Mouse (Mus musculus) gastrocnemius, postnatal 4 days (tissue): Measurements from ENCODE around the gene H2afy. TPM values are rescaled to one million over a fixed set of nuclear protein-coding genes. Genes with fewer than 3 reads are reported as not detected.
"Not testable (repeated sequence)": the region's sequence is repeated elsewhere in the genome, so short reads cannot be mapped to it uniquely, and the experiment has no call there.

ENCODE experiments used
- DNase-seq, 2 experiments: peaks; one replicate each; pipeline ENCODE4 v3.0.0; 2021 to 2022; ENCODE audit warnings: low spot score in 2 of 2, mixed read lengths in 2 of 2
- total RNA-seq, 2 experiments: library from RNA; stranded (reverse); gene quantifications; 2 replicates each; pipeline ENCODE4 v1.2.3; 2021

Gene H2afy
- total RNA-seq, 2 experiments from 2014 or later = 80.2 to 89.7 TPM

DNA sequence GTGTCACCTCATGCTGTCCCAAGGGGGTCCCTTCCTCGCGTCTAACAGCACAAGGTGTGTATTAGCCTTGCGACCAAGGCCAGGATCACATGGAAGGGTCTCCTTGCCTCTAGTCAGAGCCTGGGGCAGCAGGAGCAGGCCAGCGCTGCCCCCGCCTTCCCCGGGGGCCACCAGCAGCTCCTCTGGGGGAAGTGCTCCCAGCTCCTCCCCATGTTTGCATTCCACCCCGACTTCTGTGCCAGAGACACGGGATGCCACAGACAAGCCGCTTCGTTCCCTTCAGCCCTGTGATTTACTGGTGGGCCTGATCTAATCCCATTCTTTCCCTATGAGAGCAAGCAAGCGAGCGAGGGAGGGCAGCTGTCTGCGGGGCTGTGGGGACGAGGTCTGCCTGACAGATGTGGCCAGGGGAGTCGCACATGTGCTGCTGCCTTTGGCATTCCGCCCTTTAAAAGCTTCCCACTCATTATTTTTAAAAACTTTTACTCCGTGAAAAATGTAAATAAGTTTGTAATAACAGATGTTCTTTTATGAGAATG lies 57.4 kb downstream of the H2afy start:
- no peak for DNase-seq

DNA sequence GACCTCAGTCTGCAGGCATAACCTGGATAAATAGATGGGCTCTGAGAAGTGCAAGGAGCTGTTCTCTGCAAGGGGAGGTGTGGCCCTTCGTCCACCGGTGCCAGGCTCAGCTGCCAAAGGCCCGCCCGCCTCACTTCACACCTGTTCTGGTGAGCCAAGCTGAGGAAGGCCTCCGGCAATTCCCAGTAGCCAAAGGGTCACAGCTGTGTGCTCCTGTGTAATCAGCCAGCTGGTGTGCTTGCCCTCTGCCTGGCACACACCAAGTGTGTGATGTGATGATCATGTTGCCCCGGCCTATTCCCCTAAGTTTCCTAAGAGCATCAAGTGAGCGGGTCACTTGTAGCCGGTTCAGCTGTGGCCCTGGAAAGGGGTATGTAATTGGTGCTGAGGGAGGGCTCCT lies 60.2 kb downstream of the H2afy start:
- DNase-seq = no peak

DNA sequence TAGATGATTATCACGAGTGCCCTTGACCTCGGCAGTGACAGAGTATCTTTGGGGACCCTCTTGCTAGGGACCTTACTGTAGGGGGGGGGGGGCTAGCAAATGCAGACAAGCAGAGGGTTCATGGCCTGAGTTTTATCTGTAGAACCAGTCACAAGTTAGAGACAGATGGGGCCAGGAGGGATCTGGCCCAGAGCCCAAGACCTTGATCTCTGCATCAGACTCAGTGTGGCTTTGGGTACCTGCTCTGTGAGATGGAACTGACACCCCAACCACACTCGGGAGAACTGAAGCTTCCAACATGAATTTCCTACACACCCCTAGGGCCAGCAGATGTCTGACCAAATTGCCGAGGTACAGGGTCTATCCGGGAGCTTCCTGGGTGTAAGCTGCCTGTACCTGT lies 63.0 kb downstream of the H2afy start:
- DNase-seq = no peak

DNA sequence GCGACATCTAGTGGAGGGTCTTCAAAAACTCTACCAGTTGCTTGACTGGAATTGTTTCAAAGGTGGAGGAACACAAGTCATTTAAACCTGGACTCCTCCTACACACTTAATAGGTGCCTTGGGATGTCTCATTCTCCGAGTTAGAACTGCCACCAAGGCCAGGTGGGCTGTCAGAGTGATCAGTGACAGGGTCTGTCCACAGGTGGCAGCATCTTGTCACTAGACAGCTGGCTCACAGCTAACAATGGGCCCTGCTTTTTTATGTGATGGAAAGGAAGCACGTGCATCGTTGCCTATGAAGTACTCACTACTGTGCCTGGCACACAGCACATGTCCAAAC lies 63.9 kb downstream of the H2afy start:
- no peak for DNase-seq

DNA sequence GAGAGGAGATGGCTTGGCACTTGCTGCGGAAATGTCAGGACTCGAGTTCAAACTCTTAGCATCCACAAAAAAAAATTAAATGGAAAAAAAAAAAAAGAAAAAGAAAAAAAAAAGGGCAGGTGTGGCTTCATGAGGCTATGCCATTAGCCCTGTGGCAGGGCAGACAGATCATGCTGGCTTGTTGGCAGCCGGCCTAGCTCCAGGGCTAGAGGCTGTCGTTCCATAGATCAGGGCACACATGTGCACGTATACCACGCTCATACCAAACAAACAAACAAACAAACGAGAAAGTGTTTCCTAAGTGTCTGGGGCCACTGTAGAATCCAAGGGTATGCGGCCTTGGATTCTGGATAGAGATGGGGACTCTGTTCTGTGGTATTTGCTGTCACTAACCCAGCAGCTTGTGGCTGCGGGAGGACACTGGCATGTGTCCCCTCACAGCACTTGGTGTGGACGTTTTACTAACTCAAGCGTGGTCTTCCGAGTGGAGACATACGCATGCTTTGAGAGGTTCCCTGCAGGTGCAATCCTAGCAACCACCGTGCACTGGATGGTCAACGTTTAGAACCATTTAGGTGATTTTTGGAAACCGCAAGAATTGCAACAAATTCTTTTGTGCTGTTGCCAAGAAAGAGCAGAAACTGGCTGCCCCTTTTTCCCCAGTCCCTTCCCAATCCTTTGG lies 64.4 kb downstream of the H2afy start:
- no peak for DNase-seq

DNA sequence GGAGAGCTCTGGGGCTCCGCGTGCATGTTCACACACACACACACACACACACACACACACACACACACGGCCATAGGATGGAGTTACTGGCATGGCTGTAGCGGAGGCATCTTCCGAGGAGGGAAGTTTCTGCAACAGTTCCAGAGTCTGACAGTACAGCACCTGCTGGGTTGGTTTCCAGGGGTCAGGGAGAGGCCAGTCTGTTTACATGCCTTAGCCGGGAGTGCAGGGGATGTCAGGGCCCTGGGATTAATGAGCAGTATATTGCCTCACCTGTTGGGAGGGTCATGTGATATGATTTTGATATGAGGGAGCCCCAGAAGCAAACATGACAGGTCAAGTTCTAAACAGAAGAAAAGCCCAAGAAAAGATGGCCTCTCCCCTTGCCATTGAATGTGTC lies 66.5 kb downstream of the H2afy start:
- no peak for DNase-seq

DNA sequence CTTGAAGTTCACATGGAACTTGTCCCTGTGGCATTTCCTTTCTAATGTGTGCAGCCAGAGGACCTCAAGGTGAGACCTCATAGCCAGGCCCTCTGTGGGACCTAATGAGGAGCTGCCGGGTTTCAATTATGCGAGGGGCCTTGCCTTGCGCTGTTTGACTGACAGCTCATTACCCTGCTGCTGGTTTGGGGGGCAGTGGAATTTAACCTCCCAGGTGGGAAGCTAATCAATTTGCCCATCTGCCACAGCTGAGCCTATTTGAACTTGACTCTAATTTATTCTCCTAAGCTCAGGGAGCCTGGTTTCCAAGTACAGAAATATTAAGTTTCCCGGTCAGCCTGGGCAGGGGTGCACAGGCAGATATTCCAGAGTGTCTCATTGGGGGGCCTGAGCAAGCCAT lies 67.6 kb downstream of the H2afy start:
- no peak for DNase-seq

DNA sequence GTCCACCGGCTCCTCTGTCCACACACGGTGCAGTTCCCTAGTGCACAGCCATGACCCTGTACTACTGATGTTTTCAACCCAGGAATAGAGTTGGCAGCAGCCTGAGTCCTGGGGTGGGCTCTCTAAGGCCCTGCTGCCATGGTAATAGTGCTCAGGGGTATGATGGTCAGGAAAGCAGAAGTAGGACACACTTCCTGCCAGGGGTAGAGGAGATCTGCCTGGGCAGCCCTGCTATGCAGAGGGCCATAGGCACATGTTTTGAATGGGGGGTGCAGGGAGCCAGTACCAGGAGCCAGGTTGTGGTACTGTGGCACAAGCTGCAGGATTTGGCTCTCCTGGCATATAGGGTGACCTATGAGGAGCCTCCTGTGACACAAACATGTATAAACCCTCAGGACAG lies 69.3 kb downstream of the H2afy start:
- DNase-seq = no peak

DNA sequence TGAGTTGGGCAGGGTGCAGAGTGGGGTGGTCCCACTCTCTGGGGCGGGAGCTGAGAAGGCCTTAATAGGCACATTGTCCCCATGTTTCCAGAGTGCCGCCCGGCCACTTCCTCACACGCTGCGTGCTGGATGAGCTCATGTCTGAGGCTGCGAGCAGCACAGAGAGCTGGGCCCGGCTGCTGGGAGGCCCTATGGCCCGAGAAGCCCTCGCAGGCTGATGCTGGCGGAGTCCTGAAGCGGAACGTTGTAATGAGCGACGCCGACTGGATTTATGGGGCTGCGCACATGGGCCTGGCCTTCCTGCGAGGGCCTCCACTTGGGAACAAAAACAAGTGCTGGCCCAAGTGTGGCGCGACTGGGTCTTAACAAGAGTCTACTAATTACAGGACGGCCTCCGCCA lies 70.0 kb downstream of the H2afy start:
- no peak for DNase-seq

DNA sequence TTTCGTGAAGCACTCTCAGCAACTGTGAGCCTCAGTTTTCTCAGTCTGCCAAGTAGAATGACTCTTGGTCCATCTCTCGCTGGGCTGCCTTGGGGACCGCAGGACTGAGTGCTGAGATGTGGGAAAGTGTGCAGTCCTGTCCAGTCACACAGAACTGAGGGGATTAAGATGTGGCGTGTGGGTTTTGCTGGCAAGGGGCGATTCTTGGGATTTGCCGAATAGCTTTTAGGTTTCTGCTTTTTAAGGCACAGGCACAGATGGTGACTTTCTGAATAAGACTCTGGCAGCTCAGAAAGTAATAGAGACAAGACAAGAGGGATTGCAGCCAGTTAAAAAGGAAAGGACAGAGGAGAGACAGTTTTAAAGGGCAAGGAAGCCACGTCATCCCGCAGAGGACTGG lies 78.4 kb downstream of the H2afy start:
- no peak for DNase-seq

DNA sequence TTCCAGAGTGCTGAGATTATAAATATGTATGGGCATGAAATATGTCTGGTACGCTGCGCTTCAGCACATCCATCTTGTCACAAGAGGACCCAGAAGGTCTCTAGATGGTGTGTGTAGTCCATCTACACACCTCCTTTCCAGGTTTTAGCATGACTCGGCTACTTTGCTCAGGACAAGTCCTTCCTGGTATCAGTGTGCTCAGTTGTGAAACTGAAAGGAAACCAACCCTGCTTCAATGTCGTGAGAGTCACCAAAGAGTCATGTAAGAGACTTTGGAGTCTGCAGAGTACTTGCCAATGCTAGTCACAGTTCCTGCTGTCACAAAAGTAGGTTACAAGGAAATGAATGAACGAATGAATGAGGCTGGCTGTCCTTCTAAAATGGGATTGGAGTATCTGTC lies 80.4 kb downstream of the H2afy start:
- DNase-seq = no peak

DNA sequence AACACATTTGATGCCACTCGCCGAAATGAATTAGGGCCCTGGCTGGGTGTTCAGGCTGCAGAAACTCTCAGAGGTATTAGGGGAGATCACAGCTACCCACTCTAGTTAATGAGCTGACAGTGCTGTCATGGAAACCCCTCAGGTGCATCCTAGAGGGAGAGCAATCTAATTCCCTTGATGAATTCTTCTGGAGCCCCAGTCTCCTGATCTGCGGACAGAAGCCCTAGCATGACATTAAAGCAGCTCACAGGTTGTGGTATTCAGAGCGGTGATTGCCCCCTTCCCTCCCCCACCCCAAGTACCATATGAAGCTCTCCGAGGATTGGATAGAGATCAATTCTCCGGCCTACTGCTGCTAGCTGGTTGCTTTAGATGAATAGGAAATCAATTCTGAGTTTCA lies 82.1 kb downstream of the H2afy start:
- no peak for DNase-seq

DNA sequence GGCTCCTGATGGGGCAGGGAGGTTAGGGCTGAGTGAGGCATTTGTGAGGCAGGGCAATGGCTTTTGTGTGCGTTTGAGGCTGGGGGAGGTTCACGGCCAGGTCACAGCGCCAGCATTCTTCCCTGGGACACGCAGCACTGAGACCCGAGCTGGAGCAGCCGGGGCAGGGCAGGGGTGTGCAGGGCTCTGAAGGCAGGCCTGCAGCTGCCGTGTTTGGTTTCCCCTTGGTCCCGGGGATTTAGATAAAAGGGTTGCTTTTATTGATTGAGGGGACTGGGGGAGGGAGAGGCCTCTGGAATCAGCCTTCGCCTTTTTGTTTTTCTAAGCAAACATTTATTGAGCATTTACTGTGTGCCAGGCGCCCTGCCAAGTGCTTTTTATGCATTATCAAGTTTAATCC lies 83.4 kb downstream of the H2afy start:
- DNase-seq = no peak

DNA sequence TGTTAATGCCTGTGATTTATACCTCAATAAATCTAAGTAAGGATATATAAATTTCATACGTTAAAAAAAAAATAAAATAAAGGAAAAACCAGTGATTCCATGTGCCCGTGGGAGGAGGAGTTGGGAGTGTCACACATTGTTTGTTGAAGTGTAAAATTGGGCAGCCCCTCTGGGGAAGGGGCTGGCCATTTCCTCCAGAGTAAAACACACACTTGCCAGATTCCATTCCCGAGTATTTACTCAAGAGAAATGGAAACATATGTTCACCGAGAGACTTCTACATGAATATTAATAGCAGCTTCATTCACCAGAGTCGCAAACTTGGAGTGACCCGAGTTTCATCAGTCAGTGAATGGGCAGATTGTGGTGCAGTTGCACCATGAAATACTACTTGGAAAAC lies 85.9 kb downstream of the H2afy start:
- no peak for DNase-seq

DNA sequence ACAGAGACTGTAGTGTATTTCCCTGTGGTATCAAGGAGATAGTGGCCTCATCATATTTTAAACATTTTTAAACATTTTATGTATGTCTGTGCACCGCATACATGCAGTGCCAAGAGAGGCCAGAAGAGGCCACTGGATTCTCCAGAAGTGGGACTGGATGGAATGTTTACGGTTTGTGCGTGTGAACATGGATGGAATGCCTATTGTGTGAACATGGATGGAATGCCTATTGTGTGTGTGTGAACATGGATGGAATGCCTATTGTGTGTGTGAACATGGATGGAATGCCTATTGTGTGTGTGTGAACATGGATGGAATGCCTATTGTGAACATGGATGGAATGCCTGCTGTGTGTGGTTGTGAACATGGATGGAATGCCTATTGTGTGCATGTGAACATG lies 93.9 kb downstream of the H2afy start:
- no peak for DNase-seq

DNA sequence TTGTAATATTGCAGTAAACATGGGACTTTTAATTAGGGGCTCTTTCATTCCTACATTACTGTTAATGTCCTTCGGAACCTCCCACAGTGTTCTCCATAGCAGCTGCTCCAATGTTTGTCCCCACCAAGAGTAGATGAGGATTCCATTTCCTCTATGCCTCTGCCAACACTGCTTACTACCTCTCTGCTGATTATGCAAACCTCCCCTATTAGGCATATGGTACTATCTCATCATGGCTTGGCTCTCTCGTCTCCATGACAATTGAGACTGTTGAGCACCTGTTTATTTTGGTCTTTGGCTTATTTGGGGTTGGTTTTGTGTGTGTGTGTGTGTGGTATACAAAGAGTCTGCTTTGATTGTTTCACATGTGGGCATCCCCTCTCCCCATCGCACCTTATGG lies 95.5 kb downstream of the H2afy start:
- DNase-seq = no peak

DNA sequence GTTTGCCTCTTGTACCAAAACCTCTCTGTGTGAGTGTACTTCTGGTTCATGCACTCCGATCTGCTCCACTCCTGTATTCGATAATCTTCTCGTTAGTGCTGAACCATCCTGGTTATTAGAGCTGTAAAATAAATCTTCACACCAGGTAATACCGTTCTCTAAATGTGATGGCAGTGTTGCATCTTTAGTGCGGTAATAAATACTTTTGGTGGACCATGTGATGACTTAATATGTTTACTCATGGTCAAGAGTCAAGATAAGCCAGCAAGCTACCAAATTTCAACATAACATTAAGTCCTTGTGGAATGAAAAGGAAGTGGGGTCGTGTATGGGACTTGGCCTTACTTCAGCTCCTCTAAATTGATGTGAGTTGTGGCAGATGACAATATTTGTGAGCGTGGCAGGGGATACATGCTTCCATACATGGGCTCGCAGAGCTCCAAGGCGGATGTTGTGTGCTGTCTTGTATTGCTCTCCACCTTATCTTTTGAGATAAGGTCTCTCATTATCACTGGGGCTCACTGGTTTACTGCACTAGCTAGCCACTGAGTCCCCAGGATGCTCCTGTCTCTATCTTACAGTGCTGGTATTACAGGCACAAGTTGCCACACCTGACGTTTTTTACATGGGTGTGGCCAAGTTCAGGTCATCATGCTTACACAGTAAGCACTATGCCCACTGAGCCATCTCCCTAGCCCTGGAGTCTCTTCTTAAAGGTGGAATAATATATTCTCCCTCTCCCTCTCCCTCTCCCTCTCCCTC lies 96.4 kb downstream of the H2afy start:
- no peak for DNase-seq

DNA sequence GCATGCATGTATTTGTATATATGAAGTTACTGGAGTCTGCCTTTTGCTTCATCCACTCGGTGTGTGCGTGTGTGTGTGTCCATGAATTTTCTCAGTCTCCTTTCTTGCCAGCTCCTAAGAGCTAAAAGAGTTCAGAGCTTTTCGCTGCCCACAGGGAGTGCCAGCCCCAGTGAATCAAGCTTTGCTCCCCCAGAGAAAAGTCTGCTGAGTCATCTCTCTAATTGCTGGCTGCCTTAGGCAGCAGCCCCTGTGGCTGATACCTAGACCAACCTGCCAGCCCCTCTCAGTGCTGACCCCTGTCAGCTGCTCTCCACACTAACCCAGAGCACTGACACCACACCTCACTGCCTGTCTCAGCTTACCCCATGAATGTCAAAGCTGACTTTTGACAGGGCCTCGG lies 107.2 kb downstream of the H2afy start:
- no peak for DNase-seq

DNA sequence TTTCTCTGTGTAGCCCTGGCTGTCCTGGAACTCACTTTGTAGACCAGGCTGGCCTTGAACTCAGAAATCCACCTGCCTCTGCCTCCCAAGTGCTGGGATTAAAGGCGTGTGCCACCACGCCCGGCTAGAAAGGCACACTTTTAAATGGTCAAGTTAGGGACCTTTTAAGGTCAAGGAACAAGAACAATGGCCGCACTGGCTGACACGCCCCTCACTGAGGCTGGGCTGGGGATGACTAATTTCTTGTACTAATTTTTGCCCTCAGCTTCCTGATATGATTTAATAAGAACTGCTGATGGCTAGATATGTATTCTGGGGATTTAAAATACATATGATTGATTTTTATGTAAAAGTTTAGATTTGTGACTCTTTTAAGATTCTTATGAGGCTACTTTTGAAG lies 108.2 kb downstream of the H2afy start:
- not testable (repeated sequence) for DNase-seq

DNA sequence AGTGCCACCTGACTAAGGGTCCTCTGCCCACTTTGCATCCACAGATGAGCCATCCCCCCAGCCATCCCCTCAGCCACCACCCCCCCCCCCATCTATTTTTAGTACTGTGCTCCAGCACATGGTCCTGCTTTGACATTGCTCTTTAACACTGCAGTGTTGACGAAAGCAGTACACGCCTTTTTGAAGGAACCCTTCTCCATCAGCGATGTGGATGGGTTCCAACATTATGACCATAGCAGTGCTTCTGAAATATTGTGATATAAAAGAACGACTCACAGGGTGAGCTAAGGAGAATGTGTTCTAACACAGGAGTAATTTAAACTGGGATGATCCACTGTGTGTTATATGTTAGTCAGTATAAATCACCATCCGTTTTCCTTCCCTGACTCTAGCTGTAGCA lies 109.5 kb downstream of the H2afy start:
- DNase-seq = no peak

DNA sequence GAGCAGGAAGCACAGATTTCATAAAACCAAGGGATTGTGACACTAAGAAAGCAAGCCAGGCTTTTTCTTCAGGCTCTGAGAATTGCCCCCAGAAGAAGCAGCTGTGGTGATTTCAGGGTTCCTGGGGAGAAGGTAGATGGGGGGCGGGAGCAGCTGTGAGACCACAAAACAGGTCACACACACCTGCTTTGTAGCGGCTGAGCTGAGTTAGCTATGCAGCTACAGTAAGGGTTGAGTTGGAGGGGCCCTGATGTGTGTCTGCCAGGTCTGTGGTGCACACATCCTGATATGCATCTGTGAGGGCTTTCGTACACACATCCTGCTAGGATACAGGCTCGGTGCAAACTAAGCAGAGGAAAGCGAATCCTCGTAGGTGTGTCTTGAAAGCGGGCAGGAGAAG lies 110.1 kb downstream of the H2afy start:
- no peak for DNase-seq

DNA sequence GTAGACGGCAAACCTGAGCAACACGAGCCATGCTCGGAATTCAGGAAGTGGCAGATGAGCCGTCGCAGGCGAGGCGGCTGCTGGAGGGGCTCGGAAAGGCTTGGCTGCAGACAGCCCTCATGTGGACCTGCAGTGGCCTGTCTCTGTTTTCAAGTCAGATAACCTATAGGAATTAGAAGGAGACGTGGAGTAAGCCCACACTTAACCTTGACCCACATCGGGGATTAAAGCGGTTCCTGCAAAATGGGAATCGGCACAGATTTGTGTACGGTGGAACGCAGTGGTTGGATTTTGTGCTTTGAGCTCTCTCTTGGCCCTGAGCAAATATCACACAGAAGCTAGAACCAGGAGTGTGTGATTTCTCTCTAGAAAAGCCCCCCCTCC lies 111.1 kb downstream of the H2afy start:
- no peak for DNase-seq

DNA sequence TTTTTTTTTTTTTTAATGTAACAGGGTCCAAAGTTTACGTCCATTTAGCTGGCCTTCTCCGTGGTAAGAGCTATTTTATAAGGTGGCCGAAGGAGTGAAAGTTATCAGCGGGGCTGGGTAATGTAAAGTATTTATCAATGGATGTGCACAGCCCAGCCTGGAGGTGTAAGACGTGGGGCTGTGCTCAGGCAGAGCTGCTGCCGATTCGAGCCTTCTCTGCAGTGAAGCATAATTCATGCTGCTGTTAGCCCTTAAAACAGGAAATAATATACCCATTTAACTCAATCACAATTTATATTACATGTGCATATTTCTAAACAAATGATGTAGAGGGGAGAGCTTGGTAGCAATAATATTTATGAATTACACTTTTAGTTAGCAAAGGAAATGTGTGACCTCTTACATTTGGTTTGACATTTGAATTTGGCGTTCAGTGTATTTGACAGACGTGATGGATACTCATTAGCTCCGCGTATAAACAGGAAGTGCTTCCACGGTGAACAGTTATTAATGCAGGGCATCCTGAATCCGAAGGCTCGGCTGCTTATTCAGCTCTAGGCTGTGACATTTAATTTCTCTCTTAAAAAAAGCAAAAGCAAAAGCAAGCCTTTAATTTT lies 111.6 kb downstream of the H2afy start:
- DNase-seq = no peak
